Mouse (Mus musculus): ENCODE results near the gene Fat4.

DNA sequence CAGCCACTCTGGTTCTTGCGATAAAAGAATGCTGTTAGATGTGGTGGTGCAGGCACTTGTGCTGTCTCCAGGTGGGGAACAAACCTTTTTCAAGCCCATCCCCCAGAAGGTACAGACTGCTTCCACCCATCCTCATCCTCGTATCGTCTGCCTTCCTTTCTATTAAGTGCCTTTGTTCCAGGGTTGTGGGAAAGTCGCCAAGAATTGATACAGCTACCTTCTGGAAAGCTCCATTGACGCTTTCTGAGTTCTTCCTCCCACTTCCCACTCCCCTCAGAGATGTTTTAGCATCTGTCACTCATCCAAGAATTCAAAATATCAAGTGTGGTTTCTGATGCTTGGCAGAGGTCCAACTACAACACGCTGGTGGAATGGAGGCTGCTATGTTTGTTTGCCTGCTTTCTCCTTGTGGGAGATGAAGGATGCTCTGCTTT is 6.1 kb downstream of the Fat4 start:
- TF ChIP-seq CTCF (IDR thresholded peaks at IDR 0.05; ENCODE audit: borderline replicate concordance, insufficient read depth, low read length) (no peak), POLR2A (IDR thresholded peaks at IDR 0.05; ENCODE audit: low read depth, low read length) (no peak)
